Mouse (Mus musculus) telencephalon, adult 2 months (tissue): Measurements from ENCODE around the gene Atxn1.

Experiments used
- DNase-seq: peaks from one replicate; pipeline ENCODE4 v3.0.0-alpha.2; 2011; ENCODE audit warnings: low read depth, low spot score

The Atxn1 gene

GRCm38 (mm10) chr13:45964853-45965593, at the start of gene Atxn1:
TSS of gene Atxn1 (minus strand) at chr13:45965008.
- DNase-seq = peak; percentile 80

- no peak for DNase-seq
Observed at GRCm38 (mm10) chr13:46011232-46011631, 46.4 kb upstream of the Atxn1 start.

- DNase-seq = no peak
Observed at GRCm38 (mm10) chr13:46010075-46010474, 45.3 kb upstream of the Atxn1 start.

- DNase-seq = no peak
Observed at GRCm38 (mm10) chr13:46008831-46009666, 44.2 kb upstream of the Atxn1 start.

- no peak for DNase-seq
Observed at GRCm38 (mm10) chr13:46006211-46007102, 41.6 kb upstream of the Atxn1 start.

- no peak for DNase-seq
Observed at GRCm38 (mm10) chr13:46005656-46006055, 40.8 kb upstream of the Atxn1 start.

- no peak for DNase-seq
Observed at GRCm38 (mm10) chr13:46001356-46001755, 36.5 kb upstream of the Atxn1 start.

GRCm38 (mm10) chr13:45992953-45993352, 28.1 kb upstream of the Atxn1 start:
- no peak for DNase-seq

- DNase-seq = no peak
Observed at GRCm38 (mm10) chr13:45990486-45990885, 25.7 kb upstream of the Atxn1 start.

- DNase-seq = no peak
Observed at GRCm38 (mm10) chr13:45979246-45979645, 14.4 kb upstream of the Atxn1 start.

- DNase-seq = no peak
Observed at GRCm38 (mm10) chr13:45976894-45977293, 12.1 kb upstream of the Atxn1 start.

- no peak for DNase-seq
Observed at GRCm38 (mm10) chr13:45974651-45975050, 9.8 kb upstream of the Atxn1 start.

- DNase-seq = no peak
Observed at GRCm38 (mm10) chr13:45973972-45974490, 9.2 kb upstream of the Atxn1 start.

GRCm38 (mm10) chr13:45970920-45971536, 6.2 kb upstream of the Atxn1 start:
- no peak for DNase-seq

GRCm38 (mm10) chr13:45968206-45968605, 3.4 kb upstream of the Atxn1 start:
- no peak for DNase-seq

- DNase-seq = no peak
Observed at GRCm38 (mm10) chr13:45967371-45967770, 2.6 kb upstream of the Atxn1 start.

- no peak for DNase-seq
Observed at GRCm38 (mm10) chr13:45966586-45966985, 1.8 kb upstream of the Atxn1 start.

GRCm38 (mm10) chr13:45965594-45966432, 1.0 kb upstream of the Atxn1 start:
- no peak for DNase-seq

GRCm38 (mm10) chr13:45964331-45964852, 416 bp downstream of the Atxn1 start:
- DNase-seq = no peak
